19 mouse cellular contexts compared by ENCODE assay signal in genomic region chr8:98455539-98455938, GRCm38 (mm10).
A peak's percentile ranks its signal among the peaks of the same experiment; 100 is the strongest.
DNase-seq lines count a peak whose midpoint lies in the region; ATAC-seq and TF ChIP-seq lines count a peak whose summit lies in the region.
"Had no signal": no experiment of that assay in that cellular context is flagged by ENCODE, and none has a peak within 500 bp of the region (broad histone marks: within the 10 kb centered on the region; RNA-seq: fewer than 3 reads in every experiment).

No protein-coding gene starts in this region.

- no peaks in the 10 kb centered on the region for H3K36me3 ChIP-seq in lung, embryonic 14.5 days (ENCODE audit: insufficient read depth)
- H3K36me3 ChIP-seq in lung, embryonic 16.5 days (ENCODE audit: control insufficient read depth, insufficient read depth, low read length): no peaks in the 10 kb centered on the region
- H3K36me3 ChIP-seq: embryonic facial prominence, embryonic 10.5 days; embryonic facial prominence, embryonic 12.5 days; forebrain, embryonic 15.5 days had no signal

- no peak for ATAC-seq in lung, embryonic 14.5 days (ENCODE audit: insufficient read depth)
- ATAC-seq in lung, embryonic 16.5 days (ENCODE audit: low read depth): peak; percentile 62
- ATAC-seq: forebrain, embryonic 13.5 days; forebrain, embryonic 15.5 days had no signal

- no peaks in the 10 kb centered on the region for H3K27me3 ChIP-seq in lung, embryonic 14.5 days (ENCODE audit: insufficient read depth, low read length)
- H3K27me3 ChIP-seq in lung, embryonic 16.5 days (ENCODE audit: control insufficient read depth, insufficient read depth, low read depth, low read length): no peaks in the 10 kb centered on the region
- H3K27me3 ChIP-seq: embryonic facial prominence, embryonic 12.5 days; forebrain, embryonic 13.5 days; forebrain, embryonic 15.5 days had no signal

- WGBS in lung, embryonic 14.5 days: 47% methylated on average over 1 of the region's 1 CpGs
- WGBS in lung, embryonic 16.5 days: 65% methylated on average over 1 of the region's 1 CpGs
- 23% methylated on average over 1 of the region's 1 CpGs for WGBS in lung, adult 2 months

- H3K27ac ChIP-seq in lung, embryonic 14.5 days (ENCODE audit: low read depth): no peak overlapping the region
- H3K27ac ChIP-seq in lung, embryonic 16.5 days (ENCODE audit: low read length): no peak overlapping the region
- H3K27ac ChIP-seq: embryonic facial prominence, embryonic 10.5 days; embryonic facial prominence, embryonic 12.5 days; forebrain, embryonic 13.5 days; forebrain, embryonic 15.5 days had no signal

- no peak for TF ChIP-seq POLR2A in lung, adult 2 months (IDR thresholded peaks at IDR 0.05; ENCODE audit: borderline replicate concordance, extremely low read depth, low read depth, low read length)

- peak; percentile 2 for DNase-seq in lung, embryonic 14.5 days
- no peak for DNase-seq in lung, postnatal 36 days
- no peak for DNase-seq in lung, adult 2 months
- peak; percentile 4 for DNase-seq in lung, postnatal 10 days
- no peak for DNase-seq in lung, adult 18-20 months
- no peak for DNase-seq in gastrocnemius, postnatal 4 days (ENCODE audit: low spot score in 2 of 2)
- DNase-seq: adrenal gland, adult 2 months; adrenal gland, postnatal 10 days; adrenal gland, postnatal 25 days; cerebellum, adult 11-12 months; cerebellum, adult 2 months; cerebellum, adult 9-10 months; cerebellum, postnatal 10 days; cerebellum, postnatal 25 days had no signal

- H3K4me1 ChIP-seq in lung, embryonic 14.5 days (ENCODE audit: insufficient read depth): no peaks in the 10 kb centered on the region
- H3K4me1 ChIP-seq in lung, embryonic 16.5 days (replicated peaks; ENCODE audit: control insufficient read depth, insufficient read depth, low read length): no peaks in the 10 kb centered on the region
- H3K4me1 ChIP-seq in lung, adult 2 months (ENCODE audit: control insufficient read depth, insufficient read depth, low read length): no peaks in the 10 kb centered on the region
- H3K4me1 ChIP-seq: embryonic facial prominence, embryonic 10.5 days; embryonic facial prominence, embryonic 12.5 days; forebrain, embryonic 13.5 days; forebrain, embryonic 15.5 days had no signal

- H3K4me2 ChIP-seq in lung, embryonic 14.5 days: no peak overlapping the region
- no peak overlapping the region for H3K4me2 ChIP-seq in lung, embryonic 16.5 days (ENCODE audit: low read depth, low read length)
- H3K4me2 ChIP-seq: embryonic facial prominence, embryonic 12.5 days; forebrain, embryonic 13.5 days; forebrain, embryonic 15.5 days had no signal

- no peak overlapping the region for H3K4me3 ChIP-seq in lung, embryonic 14.5 days (ENCODE audit: low read depth, low read length)
- no peak overlapping the region for H3K4me3 ChIP-seq in lung, embryonic 16.5 days (ENCODE audit: low read length)
- H3K4me3 ChIP-seq in lung, adult 2 months (replicated peaks; ENCODE audit: extremely low read depth, low read depth, low read length): no peak overlapping the region
- H3K4me3 ChIP-seq: embryonic facial prominence, embryonic 10.5 days; embryonic facial prominence, embryonic 12.5 days; forebrain, embryonic 13.5 days; forebrain, embryonic 15.5 days had no signal

- H3K9ac ChIP-seq in lung, embryonic 14.5 days: no peak overlapping the region
- no peak overlapping the region for H3K9ac ChIP-seq in lung, embryonic 16.5 days (ENCODE audit: low read length)
- H3K9ac ChIP-seq: embryonic facial prominence, embryonic 12.5 days; forebrain, embryonic 13.5 days; forebrain, embryonic 15.5 days had no signal

- TF ChIP-seq CTCF in lung, embryonic 14.5 days (IDR thresholded peaks at IDR 0.05; ENCODE audit: low read depth): no peak
- TF ChIP-seq CTCF in lung, adult 2 months (IDR thresholded peaks at IDR 0.05; ENCODE audit: insufficient read depth, low read length): no peak

- no peaks in the 10 kb centered on the region for H3K9me3 ChIP-seq in lung, embryonic 14.5 days (ENCODE audit: low read depth, low read length)
- no peaks in the 10 kb centered on the region for H3K9me3 ChIP-seq in lung, embryonic 16.5 days (ENCODE audit: control insufficient read depth, low read length)
- H3K9me3 ChIP-seq: embryonic facial prominence, embryonic 10.5 days; embryonic facial prominence, embryonic 12.5 days; forebrain, embryonic 13.5 days; forebrain, embryonic 15.5 days had no signal

Comparison
In these comparisons a context has a peak if more than half of its experiments do, and no peak if none do; other contexts are left out.
1. DNase-seq: peak in lung, embryonic 14.5 days (single experiment) and lung, postnatal 10 days (single experiment); none in lung, postnatal 36 days (single experiment), lung, adult 2 months (single experiment), lung, adult 18-20 months (0 of 2) and gastrocnemius, postnatal 4 days (0 of 2).